Mouse (Mus musculus) mature B cell (primary cell): ENCODE measurements around the gene Acp4.
"Not testable (repeated sequence)": the region's sequence is repeated elsewhere in the genome, so short reads cannot be mapped to it uniquely, and the experiment has no call there.

Experiments used
- in situ Hi-C: fragments of 300-500 bp; cut with MboI; formaldehyde crosslinking; loops from 2 replicates; pipeline ENCODE4 v1.14.3; 2019

Gene Acp4

GRCm38 (mm10) chr7:44257278-44257677 is at the start of gene Acp4:
Gene Acp4 (minus strand): TSS chr7:44257378.
- in situ Hi-C loops, result loop anchor here (25.0 kb wide), 1 partner anchor 230 kb away; the partner anchor contains the start of genes Emc10 and Fam71e1

DNA sequence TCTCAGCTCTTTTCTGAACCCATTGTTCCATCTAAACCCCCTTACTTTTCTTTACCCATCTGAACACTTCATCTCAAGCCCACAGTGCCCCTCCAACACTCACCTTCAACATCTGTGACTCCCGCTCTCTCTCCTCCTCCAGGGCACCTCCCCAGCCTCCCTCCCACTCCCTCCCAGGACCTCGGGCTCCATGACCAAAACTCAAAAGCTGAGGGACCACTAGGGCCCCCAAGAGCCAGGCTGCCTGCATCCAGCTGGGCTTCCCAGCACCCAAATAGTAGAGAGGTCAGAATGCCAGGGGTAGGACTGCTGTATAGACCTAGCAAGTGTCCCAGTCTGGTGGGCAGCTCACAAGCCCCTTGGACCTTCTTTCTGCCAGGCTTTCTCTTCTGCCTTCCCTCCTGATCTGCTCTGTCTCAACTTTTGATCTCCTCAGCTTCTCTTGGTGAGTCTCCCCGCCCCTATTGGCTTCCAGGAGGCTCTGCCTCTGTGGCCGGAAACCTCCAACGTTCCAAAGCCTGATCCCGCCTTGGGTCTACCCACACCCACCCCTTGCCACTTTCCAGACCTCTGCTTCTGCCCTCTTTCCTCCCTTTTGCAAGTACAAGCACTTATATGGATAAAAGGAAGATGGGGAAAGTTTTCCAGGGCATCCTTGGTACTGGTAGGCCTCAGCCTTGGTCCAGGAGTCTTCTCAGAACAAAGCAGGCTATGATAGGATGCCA is 49.5 kb upstream of the Acp4 start, which contains the start of gene Clec11a:
Gene Clec11a, minus strand, starts transcription at position 387 of the 725 bp plus-strand sequence.
- in situ Hi-C loops, result no loop called here

DNA sequence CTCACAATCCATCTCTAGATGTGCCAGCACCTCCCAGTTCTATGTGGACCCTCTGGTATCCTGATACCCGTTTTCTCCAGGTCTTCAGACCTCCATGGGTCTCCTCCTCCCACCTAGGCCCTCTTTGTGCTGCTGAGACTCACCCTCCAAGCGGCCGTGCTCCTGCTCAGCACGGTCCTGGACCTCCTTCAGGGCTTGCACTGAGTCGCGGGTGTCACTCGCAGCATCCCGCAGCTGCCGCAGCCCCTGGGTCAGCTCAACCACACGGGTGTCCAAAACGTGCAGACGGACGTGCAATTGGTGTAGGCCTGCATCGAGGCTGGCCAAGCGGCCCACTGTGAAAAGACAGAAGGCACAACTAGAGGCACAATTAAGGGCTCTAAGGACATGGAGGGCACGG is 48.5 kb upstream of the Acp4 start:
- in situ Hi-C loops, result no loop called here

DNA sequence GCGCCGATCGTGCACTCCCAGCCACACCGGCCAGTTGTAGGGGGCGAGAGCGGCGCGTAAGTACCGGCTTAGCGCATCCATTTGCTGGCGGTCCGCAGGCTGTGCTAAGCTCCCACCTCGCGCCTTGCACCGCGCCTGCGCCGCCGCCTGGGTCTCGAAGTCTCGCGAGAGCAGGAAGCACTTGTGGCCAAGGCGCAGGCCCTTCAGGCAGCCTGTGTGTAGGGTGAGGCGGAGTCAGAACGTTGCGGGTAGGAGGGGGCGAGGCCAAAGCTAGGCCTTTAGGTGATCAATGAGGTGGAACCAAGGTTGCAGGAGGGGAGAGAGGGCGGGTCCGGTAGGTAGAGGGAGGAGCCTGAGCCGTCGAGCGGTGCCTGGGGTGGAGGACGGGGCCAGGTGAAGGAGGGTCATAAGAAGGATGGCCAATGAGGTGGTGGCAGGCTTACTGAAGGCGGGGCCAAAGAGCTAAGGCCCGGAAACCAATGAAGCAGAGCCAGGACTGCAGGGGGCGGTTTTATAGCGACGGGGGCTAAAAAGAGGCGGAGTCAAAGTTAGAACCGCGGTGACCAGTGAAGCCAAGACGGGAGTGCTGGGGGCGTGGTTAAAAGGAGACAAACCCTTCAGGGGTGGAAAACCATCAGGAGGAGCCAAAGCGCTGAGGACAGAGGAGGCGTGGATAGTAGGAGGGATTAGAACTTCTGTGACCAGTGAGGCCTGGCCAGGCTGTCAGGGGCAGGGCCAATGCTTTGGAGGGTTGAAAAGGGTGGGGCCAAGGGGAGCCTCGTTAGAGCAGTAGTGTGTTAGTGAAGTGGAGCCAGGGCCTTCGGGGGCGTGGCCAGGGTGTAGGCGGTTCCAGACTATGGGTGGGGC is 47.8 kb upstream of the Acp4 start:
- in situ Hi-C loops, result no loop called here

- in situ Hi-C loops, result no loop called here
These were observed 47.2 kb upstream of the Acp4 start for GRCm38 (mm10) chr7:44304463-44304774.

- in situ Hi-C loops, result no loop called here
These were observed 46.5 kb upstream of the Acp4 start for GRCm38 (mm10) chr7:44303346-44304340.

- in situ Hi-C loops, result not testable (repeated sequence)
These were observed 40.3 kb upstream of the Acp4 start for GRCm38 (mm10) chr7:44297501-44297900.

DNA sequence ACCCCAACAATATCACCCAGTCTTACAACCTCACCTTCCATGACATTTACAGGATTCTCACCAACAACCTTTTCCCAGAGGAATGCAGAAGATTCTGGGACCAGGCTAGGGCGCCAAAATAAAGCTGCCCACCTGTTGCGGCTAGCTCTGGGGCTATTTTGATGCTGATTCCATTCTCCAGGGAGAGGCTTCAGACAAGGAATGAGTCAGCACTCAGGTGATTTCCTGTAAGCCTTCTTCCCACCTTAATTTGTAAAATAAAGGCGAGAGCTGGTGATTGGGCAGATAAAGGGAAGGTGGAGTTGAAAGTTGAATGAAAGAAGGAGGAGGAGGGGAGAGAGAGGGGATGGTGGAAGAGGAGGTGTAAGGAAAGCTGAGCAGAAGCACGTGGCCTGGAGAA is 34.2 kb upstream of the Acp4 start:
- in situ Hi-C loops, result no loop called here

DNA sequence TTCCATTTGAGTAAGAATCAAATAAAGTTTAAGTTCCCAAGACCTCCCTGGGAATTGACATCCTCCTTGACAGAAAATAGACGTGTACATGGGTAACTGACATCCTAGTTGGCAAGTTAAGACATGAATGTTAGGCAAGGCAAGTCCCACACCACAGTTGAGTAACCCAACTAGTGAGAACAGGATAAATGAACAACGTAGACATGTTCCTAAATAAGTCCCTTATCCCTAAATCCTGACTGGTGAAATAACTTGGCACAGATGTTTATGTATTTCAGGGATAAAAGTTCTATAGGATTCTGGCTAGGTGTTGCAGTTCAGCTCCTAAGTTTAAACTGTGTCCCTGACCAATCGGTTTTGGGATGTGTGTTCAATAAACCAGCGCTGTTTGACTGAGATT is 33.8 kb upstream of the Acp4 start:
- in situ Hi-C loops, result no loop called here

- in situ Hi-C loops, result no loop called here
These were observed 30.6 kb upstream of the Acp4 start for GRCm38 (mm10) chr7:44287760-44288159.

- in situ Hi-C loops, result no loop called here
These were observed 24.4 kb upstream of the Acp4 start for GRCm38 (mm10) chr7:44281586-44281985.

GRCm38 (mm10) chr7:44280959-44281358 is 23.8 kb upstream of the Acp4 start:
- in situ Hi-C loops, result no loop called here

DNA sequence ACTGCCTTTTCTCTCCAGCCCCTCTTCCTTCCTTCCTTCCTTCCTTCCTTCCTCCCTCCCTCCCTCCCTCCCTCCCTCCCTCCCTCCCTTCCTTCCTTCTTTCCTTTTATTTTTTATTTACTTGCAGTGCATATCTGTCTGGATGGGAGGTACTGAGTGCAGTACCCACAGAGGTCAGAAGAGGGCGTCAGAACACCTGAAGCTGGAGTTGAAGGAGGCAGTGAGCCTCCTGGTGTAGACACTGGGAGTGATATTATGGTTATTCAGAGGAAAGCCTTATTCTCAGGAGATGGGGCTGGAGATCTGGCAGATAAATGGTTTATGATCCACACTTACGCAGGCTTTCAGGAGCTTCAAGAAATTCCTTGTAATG is 20.1 kb upstream of the Acp4 start:
- in situ Hi-C loops, result no loop called here

DNA sequence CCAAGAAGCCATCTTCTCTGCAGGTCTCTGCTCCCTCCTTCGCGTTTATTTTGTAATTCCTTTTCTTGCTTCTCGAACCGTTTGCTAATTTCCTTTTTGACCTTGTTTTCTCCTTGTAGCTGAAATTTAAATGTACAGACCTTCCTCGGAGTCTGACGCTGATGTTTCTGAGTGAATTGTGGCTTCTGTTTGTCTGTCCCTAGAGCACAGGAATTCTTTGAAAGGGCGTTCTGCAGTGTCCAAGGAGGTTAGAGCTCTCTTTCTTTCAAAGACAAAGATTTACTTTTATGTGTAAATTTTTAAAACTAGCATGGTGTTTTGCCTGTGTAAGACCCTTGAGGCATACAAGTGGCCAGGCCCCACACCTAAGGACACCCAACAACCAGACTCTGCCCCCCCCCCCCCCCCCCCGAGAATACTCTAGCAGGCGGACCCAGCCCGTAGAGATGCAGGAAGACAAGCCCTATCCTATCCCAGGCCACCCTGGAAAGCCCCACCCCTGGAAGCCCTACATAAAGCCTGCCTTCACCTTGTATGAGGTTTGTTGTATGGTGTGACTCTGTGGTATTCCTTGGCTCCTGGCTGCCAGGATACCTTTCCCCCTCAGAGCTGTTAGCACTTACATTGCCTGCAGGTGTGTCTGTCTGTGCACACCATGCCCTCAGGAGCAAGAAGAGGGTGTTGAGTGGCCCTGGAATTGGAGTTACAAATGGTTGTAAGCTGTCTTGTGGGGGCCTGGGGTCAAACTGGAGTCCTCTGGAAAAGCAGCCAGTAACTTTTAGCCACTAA is 19.5 kb upstream of the Acp4 start:
- in situ Hi-C loops, result no loop called here

DNA sequence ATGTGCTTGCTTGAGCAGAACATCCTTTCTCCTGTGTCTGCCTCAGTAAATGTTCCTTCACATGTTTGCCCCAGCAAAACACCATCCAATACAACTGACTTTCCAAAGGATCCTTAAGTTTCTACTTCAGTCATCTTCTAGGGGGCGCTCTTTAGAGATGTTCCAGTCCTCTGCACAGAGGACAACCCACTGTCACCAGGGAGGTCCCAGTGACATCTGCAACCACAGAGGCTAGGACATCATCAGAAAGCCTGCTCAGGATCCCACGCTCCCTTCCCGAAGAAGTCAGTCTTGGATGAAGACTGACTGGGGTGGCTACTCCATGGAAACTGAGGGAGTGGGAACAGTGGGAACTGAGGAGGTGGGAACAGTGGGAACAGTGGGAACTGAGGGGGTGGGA is 18.4 kb upstream of the Acp4 start:
- in situ Hi-C loops, result no loop called here

DNA sequence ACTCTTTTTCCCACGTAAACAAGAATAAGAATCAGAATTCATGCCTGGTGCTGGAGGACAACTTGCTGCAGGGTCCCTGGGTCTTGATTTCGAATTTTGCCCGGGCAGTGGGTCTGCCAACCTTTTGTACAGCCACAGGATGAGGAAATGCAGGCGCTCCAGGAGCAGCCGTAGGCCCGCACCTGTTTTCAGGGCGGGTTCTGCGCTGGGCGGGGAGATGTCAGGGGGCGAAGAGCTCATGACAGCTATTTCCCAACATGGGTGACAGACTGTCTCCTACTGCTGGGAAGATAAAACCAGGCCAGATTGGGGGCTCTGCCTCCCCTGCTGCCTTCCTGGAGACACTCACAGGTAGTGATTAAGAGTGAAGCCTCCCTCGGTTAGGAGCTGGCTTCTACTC is 16.9 kb upstream of the Acp4 start:
- in situ Hi-C loops, result loop anchor here (25.0 kb wide), 1 partner anchor 213 kb away; the partner anchor contains the start of genes Emc10 and Fam71e1

DNA sequence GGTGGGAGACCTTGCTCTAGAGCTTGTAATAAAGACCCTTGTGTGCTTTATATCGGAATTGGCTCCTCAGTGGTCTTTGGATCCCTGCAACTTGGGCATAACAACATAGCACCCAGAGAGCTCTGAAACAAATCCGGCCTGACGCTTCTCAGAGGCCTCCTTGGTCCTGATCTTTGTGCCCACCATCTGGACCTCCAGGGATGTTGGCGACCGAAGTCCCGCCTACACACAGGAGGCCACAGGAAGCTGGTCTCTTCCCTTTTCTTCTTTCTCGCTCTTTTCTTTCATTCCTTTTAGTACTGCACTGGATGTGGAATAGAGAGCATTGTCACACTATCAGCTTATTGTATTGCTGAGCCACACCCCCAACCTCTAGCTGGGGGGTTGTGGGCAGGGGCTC is 16.3 kb upstream of the Acp4 start:
- in situ Hi-C loops, result loop anchor here (25.0 kb wide), 1 partner anchor 214 kb away; the partner anchor contains the start of genes Emc10 and Fam71e1

GRCm38 (mm10) chr7:44272546-44272945 is 15.4 kb upstream of the Acp4 start:
- in situ Hi-C loops, result loop anchor here (25.0 kb wide), 1 partner anchor 215 kb away; the partner anchor contains the start of genes Emc10 and Fam71e1

GRCm38 (mm10) chr7:44271309-44271708 is 14.1 kb upstream of the Acp4 start:
- in situ Hi-C loops, result loop anchor here (25.0 kb wide), 1 partner anchor 216 kb away; the partner anchor contains the start of genes Emc10 and Fam71e1

DNA sequence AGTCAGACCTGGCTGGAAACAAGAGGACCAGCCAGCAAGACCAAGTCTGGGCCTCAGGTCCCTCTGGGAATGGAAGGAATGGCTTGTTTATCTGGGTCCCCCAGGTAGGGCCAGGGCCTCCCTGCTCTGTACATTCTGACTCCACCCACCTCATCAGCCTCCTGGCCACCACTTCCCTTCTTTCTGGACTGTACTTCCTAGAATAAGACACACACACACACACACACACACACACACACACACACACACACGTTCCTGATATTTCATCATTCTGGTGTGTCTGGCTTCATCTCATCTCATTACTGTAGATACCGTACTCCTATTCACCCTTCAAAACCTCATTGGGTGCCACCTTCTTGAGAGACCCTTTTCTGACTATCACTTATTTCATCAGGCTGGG is 12.2 kb upstream of the Acp4 start:
- in situ Hi-C loops, result loop anchor here (25.0 kb wide), 1 partner anchor 218 kb away; the partner anchor contains the start of genes Emc10 and Fam71e1

DNA sequence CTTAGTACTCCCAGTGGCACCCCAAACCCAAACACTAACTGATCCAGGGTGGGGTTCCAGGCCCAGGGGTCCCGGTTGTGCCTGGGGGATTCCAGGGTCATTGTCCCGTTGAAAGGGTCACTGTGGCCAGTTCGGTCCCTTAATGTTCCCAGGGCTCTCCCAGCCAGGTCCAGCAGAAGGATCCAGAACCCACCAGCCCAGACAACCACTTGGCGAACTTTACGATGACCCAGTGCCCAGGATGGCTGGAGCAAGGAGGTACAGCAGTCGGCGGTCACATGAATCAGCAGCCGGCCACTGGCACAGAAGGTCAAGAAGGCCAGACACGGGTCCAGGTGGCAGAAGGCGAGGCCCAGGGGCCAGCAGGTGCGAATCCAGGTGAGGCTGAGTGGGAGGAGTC is 10.9 kb upstream of the Acp4 start:
- in situ Hi-C loops, result loop anchor here (25.0 kb wide), 1 partner anchor 219 kb away; the partner anchor contains the start of genes Emc10 and Fam71e1
